Mouse (Mus musculus) heart, postnatal 0 days (tissue): ENCODE data around the gene Fnip1.

Experiments
- CTCF ChIP-seq: IDR thresholded peaks from 2 replicates; pipeline ENCODE4 v1.5.1; 2016; ENCODE audit warnings: antibody characterized with exemption, control low read depth, low read depth
- EP300 ChIP-seq: IDR thresholded peaks from 2 replicates; pipeline ENCODE4 v1.6.1; 2016; ENCODE audit warnings: antibody characterized with exemption, low read depth

GRCm38 (mm10) chr11:54472231-54472630 lies 34.2 kb downstream of the Fnip1 start:
- TF ChIP-seq CTCF: no peak
- TF ChIP-seq EP300: no peak
